Mouse (Mus musculus): ENCODE results near the gene AL732309.1.

Gene AL732309.1

DNA sequence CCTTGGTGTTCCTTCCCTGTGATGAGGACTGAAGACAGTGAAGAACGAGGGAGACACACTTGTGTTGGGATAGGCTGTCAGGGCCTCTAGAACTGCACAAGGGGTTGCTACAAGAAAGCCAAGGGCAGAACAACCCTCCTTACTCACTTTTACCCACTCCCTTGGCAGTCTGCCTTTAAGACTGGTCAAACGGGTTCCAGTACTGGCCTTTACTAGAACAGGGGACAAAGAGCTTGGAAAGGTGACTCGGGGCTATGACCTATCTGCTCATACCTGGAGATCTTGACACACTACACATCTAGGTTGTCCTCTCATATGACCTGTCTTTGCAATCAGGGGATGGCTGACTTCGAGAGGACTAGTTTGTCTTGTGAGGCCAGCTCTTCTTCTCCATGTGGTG is 9.1 kb downstream of the AL732309.1 start:
- no peak for DNase-seq

DNA sequence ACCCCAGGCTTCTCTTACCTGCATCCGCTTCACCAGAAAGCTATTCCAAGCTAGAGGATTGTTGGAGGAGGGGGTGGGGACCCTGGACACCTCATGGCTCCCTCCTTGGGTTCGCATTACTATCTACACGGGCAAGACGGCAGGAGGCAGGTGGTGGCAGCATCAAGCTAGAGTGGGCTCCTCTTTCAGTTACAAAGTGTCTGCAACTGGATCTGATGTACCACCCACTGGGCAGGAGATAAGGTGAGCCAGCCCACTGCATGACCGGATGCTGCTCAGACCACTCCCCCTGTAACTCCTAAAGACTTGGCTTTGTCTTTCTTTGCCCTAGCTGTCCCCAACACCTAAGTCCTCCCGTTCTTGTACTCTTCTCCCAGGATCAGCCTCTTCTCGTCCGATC is 10.0 kb downstream of the AL732309.1 start, which contains the start of gene Rnf224:
Gene Rnf224 (minus strand): TSS at position 174 of the 400 bp plus-strand sequence.
- no peak for DNase-seq

DNA sequence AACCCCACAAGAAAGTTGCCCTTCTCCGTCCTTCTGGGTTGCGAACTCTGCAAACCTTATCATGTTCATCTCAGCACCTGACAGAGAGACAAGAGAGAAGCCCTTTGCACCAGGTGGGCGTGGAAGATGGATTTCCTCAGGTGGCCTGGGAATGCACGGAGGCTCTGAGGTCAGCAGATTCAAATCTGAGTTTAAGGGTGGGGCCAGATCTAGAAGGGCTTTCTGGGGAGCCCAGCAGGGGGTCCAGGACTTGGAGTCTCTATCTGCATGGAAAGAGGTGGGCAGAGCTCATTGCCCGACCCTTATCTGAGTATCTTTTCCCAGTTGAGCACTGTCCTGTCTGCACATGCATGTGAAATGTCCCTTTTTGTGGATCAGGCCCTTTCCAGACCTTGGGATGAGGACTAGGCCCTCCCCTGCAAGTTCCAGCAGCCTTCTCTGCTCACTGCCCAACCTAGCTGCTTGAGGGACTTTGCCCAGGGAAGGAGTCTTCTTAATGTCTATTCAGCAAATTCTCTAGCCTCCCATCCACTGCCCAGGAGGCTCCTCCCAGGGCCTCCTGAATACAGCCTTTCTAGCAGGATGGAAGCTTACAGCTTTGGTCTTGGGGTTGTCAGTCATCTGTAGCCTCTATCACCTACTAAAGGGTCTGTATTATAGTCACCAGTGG is 12.0 kb downstream of the AL732309.1 start:
- DNase-seq: no peak

DNA sequence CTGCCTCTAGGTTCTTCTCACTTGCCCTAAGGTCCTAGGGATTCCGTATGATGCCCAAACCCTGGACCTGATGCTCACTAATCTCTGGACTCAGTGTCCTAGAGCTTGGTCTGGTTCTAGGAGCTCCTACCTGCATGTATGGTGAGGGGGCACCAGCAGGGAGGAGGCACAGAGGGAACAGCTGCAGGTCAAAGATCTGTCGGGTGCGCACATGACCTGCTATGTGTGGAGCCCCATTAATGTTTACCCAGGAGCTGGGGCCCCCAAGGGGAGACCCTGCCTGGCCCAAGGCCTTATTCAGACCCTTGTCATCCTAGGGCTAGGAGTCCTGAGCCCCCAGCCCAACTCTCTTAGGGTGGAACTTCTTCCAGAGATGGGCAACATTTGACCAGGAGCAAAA is 12.6 kb downstream of the AL732309.1 start, which contains the start of gene Slc34a3:
Gene Slc34a3 (minus strand): TSS at position 315 of the 400 bp plus-strand sequence.
- no peak for DNase-seq

DNA sequence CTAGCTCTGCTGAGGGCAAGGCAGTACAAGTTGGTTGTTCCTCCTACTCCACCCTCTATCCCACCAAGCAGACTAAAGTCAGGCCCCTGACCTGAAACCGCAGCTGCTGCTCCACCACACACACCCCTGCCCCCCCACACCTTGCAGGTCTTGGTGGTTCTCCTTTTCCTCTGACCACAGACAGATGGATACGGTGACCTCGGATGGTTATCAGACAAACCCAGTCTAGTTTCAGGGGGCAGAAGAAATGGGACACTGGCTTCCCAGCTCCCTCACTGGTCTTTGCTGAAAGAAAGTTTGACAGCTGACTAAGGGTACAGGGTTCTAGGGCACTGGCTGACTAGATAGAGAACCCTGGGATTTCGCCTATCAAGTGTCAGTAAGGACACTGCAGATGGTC is 13.2 kb downstream of the AL732309.1 start:
- DNase-seq: no peak

DNA sequence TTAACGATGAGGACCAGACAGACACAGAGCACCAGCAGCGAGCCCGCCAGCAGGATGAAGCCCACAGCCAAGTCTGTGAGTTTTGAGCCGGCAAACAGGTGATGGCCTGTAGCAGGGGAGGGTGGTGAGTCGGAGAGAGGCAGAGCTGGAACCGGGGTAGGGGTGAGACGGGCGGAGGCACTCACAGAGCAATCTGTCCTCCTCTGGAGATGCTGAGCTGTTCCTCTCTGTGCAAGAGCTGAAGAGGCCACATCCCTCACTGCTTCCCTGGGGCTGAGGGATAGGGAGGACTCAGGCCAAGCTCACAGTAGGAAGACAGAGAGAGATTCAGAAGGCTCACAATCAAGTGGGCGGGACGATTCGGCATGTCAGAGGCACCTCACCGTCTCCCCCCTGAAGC is 15.6 kb downstream of the AL732309.1 start:
- no peak for DNase-seq

DNA sequence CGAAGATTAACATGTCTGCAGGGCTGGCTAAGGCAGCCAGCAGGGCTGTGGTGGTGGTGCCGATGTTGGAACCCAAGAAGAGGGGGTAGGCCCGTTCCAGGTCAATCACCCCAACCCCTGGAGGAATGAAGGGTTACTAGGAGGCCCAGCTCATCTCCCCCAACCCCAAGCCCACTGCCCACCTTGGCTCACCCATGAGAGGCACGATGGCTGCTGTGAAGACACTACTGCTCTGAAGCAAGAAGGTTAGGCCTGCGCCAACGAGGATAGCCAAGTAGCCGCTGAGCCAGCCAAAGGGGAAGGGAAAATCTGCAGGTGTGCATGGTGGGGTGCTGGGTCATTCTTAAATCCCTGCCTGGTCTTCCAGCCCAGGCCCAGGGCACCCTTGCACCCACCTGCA is 16.1 kb downstream of the AL732309.1 start:
- no peak for DNase-seq

DNA sequence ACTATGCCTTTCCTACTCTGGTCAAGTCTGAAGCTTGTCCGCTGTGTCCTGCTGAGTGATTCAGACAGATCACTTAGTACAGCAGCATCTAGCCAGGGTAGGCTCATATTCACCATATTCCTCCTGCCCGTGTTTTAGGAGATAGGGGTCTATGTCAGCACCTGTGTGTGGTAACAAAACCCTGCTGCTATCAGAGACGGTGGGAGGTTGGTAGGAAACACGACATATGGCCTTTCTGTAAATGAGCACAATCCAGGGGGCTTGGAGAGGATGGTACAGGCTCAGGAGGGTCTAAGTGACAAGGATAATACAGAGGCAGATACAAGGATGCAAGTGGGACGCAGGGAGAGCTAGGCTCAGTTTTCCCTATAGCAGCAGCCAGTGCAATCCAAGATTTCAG is 17.1 kb downstream of the AL732309.1 start:
- no peak for DNase-seq

DNA sequence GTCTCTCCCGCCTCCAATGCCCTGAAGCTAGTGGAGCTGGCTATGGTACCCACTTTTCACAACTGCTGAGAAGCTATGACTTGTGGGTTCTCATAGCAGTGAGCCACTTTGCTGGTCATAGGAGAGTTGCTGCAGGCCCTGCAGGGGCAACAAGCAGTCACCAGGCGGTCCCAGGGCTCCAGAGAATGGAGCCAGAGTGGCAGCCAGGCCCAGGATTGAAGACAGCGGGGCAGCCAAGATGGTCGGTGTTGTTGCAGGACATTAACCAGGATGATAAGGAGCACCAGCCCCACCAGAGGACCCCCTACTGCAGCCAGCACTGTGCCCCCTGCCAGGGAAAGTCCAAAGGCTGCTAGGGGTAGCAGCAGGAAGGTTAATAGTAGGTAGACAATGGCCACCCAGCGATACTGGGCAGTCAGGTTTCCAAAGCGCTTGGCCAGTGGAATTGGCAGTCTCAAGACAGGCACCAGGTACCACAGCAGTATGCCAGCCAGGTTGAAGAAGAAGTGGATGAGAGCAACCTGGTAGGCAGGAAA is 17.6 kb downstream of the AL732309.1 start:
- peak in 1 of 2 experiments; percentile 21 for DNase-seq

DNA sequence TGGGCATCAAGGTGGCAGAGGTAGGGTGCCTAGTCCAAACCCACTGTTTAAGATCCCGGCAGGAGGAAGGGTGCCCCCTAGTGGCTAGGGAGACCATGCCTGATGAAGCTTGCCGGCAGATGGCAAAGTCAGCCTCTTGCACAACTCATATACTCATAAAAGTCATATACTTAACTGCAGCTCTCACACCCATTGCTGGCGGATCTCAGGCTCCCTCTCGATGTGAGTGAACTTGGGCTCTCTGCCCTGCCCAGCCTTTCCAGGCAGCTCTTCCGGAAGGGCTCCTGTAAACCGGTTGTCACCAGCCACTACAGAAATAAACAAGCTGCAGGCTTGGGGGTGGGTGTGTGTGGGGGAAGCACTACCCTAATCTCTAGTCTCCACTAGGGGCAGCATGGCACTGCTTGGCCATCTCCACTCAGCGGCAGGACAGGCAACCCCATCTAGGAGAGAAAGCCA is 18.2 kb downstream of the AL732309.1 start:
- DNase-seq: peak; percentile 83 to 85

DNA sequence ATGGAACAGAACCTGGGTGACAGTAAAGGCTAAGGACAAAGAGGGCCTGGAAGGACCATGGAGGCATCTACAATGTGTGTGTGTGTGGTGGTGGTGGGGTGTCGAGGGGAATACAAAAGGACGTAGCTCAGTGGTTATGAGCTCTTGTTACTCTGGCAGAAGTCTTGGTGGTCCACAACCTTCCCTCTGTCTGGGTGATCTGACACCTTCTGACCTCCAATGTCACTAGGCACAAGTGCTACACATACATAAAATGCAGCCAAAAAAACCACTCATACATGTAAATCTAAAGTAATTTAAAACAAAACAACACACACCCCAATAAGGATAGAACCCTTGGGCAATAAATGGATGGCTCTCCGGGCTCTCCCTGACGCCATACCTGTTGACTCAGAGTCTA is 19.3 kb downstream of the AL732309.1 start:
- DNase-seq: no peak

DNA sequence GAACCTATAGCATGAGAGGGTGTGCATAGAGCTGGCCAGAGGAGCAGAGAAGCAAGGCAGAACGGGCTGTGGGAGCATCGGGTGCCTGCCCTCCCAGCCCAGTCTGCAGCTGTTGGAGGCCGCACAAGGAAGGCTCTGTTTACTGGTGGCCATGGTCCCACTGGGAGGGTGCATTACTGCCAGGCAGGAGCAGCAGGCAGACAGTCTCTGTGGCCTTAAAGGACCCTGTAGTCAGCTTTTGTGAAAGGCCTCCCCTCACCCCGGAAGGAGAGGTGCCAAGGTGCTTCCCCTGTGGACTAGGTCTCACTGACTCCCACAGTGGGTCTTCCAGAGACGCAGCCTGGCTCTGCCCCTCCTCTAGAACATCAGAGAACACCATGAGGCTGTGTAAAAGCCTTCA is 19.8 kb downstream of the AL732309.1 start:
- DNase-seq: no peak

DNA sequence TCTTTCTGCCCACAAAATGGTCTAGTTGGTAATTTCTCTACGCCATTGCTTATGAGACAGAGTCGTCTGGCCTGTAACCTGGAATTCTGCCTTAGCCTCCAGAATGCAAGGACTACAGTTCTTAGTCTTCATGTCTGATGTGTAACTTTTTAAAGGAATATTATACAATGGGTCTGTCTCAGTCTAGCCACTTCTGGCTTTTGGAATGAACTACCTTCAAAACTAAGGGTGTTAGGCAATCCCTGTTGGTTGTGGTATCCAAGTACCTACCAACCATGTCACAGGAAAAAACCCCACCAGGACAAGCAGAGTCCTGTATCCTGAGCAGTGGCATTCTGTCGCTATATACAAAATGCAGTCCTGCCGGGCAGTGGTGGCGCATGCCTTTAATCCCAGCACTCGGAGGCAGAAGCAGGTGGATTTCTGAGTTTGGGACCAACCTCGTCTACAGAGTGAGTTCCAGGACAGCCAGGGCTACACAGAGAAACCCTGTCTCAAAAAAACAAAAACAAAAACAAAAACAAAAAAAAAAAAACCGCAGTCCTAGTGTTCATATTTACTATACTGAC is 20.8 kb downstream of the AL732309.1 start:
- DNase-seq: no peak

DNA sequence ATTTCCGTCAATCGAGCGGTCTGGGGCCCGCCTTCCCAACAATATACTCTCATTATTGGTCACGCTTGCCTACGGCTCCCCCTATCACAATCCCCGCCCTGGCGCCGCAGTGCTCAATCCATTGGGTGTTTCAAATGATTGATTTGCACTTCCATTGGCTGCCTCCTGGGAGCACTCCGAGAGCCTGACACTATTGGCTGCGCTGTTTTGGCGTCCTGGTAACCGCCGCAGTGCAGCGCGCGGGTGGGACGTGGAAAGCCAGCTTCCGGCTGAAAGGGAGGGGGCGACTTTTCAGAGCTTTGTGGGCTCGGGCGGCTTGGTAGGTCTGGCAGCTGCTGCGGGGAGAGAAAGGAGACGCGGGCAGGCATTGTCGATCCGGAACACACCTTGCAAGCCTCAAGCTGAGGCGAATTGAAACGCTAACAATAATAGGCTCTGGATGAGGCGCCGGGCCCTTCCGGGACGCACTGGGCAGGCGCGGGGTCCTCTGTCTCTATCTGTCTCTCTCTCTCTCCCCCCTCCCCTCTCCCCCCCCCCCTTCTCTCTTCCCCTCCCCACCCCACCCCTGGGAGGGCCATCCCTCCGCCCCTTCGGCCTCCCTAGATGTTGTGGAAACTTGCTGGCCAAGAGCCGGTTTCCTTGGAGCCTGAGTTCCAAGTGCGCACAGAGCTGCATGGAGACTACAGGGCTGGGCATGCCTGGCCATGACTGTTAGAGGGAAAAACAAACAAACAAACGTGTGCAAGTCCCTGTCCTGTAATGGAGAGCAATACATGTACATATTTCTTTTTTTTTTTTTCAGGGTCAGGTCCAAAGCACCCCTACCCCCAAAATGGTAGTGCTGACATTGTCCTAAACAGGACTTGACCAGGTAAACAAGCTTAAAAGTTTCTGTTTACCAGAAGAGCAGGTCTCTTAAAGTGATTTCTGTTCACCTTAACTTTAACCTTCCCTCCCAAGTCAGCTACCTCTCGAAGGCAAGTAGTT is 21.6 kb downstream of the AL732309.1 start:
- DNase-seq: peak; percentile 96 to 99

DNA sequence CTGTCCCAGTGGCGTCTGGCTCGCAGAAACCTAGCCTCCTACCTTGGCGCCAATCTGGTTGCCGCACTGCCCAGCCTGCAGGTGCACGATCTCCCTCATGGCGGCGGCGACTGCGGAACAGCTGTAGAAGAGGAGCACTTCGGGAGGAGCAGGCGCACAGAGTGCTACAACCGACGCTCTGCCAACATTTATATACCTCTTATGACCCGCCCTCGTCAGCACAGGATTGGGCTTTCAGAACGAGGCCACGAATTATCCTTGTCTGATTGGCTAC is 22.2 kb downstream of the AL732309.1 start, which contains the start of gene Tubb4b:
Gene Tubb4b (minus strand): TSS at position 211 of the 274 bp plus-strand sequence.
- DNase-seq: no peak

DNA sequence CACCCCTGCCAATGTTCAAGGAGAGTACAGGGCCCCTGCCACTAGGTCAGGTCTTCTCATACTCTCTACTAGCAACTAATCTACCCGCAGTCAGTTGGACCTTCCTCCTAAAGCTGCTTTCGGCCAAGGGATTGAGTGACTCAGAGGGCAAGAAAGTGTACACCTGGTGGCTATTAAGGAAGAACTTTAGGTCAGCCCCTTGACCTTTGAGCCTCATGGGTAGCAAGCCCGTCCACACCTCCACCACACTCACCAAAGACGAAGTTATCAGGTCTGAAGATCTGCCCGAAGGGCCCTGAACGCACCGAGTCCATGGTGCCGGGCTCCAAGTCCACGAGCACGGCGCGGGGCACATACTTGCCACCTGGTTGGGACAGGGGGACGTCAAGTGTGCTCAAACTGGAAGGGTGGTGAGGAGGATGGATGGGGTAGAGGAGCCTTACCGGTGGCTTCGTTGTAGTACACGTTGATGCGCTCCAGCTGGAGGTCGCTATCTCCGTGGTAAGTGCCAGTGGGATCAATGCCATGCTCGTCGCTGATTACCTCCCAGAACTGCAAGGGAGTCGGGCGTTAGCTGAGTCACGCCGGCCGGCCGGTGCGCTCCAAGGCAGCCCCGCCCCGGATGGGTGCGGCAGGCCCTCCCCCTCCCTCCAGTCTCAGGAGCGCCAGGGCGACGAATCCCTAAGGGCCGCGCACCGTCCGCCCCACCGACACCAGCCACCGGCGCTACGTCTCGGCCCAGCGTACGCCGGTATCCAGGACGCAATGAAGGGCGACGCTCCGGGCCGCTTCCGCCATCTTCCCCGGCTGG is 22.8 kb downstream of the AL732309.1 start:
- DNase-seq: peak; percentile 78 to 86

DNA sequence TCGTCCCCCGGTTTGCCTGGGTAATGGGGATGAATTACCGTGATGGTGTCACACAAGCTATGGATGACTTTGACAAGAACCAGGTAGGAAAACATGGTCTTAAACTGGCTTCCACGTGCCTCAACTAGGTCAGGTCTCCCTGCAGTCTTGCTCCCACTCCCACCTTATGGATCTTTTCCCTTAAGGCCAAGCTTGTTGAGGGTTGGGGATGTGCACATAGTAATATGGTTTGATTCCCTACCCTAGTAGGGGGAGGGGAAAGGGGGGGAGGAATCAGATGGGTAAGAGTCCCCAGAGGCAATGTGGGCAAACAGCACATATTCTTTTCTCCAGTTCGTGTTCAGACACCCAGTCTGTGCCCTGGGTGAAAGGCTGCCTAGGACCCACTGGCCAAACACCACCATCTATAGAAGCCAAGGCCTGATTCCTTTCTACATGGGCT is 25.3 kb downstream of the AL732309.1 start:
- DNase-seq: no peak

DNA sequence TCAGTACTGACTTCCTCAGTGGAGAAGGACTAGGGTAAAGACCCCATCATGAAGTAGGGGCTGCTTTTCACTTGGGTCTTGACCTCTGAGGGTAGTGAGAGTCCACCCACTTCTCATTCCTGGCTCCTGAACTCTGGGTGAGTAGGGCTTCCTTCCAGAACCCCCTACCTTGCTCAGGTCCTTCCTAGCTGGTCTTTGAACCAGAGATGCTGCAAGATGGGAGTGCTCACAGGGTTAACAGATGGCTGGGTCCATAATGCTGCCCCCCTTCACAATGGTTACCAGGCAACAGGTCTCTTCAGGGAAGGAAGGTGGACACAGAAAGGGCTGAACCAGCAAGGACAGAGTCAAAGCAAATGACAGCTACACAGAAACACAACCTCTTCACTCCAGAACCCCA is 28.2 kb downstream of the AL732309.1 start, which contains the start of gene Fam166a:
Gene Fam166a (plus strand): TSS at position 301 of the 400 bp plus-strand sequence.
- DNase-seq: no peak

DNA sequence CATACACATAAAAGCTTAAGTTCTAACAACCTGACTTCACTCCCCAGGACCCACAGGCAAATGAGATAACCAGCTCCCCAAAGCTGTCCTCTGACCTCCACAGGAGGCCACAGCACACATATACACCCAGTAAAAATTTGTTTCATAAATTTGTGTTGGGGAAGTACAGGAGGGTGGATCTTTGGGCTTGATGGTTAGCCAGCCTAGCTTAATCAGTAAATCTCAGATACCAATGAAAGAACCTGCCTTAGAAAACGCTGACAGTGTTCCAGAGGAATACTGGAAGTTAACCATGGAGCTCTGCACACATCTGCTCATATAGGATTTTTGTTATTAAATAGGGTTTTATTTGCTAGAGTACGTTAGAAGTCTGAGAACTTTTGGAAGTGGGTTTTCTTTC is 29.0 kb downstream of the AL732309.1 start:
- DNase-seq: no peak

DNA sequence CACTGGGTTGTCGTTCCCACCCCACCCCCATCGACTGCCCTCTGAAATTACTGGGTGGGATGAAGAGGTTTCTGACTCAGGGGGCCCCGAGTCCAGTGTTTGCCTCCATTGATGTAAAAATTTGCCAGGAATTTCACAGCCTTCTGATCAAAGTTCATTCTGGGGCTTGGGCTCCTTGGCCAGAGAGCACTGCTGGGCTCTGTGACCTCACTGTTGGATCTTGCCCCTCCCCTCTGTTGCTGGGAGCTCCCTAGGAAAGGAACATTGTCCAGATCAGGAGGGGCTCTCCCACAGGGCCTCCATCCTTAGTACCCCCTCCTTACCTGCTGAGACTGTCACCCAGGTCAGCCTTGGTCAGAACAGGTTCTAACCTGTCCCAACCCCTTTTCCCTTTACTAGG is 32.2 kb downstream of the AL732309.1 start, which contains the start of gene Stpg3:
Gene Stpg3 (minus strand): TSS at position 194 of the 400 bp plus-strand sequence.
- no peak for DNase-seq

DNA sequence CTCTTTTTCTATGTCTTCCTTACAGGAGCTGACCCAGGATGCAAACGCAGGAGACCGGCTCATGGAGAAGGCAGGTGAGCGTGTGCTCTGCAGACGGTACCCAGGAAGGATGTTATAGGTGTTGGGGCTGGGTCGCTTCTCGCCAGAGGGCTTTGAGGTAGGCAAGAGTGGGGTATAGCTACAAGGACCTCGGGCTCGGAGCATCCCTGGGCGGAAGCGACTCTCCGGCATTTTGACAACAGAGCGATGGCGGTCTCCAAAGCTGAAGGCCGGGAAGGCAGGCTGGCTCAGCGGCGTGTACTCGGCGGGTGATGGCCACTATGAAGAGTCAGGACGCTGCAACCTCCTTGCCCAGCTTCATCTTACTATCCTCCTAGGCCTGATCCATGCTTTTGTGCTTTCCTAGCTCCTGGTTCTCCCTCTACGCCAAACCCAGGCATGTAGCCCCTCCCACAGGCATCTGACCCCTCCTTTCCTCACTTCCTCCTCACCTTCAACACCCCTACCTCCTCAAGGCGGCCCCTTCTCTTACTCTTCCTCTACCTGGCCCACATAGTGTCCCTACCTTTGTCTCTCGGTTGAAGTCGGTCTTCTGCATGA is 33.3 kb downstream of the AL732309.1 start:
- no peak for DNase-seq
